Mouse (Mus musculus) cerebellum, adult (tissue): Measurements from ENCODE around the gene Trpm6.

Source experiments
- ATAC-seq: cut with Nextera tagmentation; 2 replicates; pipeline ENCODE4 v1.9.2; 2017; ENCODE audit warnings: mild to moderate bottlenecking, moderate library complexity, mixed read lengths; ENCODE audit not compliant: insufficient number of reproducible peaks, low FRiP score, low TSS enrichment

Trpm6 gene

DNA sequence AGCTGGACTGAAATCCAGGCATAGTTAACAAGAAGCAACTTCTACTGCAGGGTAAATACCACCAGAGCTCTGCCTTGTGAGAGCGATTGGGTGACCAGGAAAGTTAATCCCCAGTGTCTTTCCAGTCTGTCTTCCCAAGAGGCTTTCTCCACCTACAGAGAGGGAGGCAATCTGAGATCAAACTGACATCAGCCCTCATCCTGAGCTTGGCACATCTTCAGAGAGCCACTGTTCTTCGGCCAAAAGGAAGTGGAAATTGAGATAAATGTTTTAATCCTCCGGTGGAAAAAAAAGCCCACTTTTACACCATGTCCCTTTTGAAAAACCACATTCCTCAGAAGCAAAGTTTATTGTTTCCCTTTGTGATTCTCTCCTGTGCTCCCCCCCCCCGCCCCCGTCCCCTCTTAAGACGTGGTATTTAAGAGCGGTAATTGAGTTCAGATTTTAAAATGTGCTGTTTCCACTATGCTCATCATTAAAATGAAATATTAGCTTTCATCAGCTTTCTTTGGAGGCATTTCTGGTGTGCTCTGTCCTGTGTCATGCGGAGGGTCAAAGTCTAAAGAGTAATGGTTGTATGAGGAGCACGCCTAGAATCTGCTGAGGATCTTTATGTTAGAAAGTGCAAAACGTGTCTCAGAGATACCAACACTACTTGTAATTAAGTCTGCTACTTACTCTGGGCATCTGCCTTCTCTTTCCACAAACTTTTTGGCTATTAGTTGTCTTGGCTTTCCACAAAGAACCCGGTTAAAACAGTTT lies 138.0 kb downstream of the Trpm6 start:
- no peak for ATAC-seq

DNA sequence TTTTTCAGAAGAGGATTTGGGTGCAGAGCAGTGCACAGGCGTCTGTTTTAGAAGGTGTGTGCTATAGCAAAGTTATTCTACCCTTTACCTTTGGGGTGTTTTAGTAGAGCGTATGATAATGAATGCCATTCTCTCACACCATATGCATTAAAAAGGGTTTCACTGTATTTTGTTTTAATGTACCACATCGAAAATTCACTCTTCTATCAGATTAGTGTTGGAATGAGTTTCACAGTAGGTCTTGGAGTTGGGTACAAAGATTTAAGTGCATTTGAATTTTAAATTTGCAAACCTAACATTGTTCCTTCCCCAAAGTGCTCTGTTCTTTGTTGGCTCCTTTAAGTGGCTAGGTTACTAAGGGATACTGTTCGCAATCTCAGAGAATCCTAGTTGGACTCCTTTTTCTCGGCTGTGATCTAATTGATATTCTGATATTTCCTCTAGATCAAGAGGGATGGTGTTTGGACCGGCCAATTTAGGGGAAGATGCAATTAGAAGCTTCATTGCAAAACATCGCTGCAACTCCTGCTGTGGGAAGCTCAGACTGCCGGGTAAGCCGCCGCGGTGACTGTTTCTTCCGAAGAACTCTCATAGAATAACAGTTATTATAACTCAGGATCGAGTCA lies 138.8 kb downstream of the Trpm6 start:
- 0 out of 2 replicates have a peak, but pooled peaks have one; percentile 27 for ATAC-seq

DNA sequence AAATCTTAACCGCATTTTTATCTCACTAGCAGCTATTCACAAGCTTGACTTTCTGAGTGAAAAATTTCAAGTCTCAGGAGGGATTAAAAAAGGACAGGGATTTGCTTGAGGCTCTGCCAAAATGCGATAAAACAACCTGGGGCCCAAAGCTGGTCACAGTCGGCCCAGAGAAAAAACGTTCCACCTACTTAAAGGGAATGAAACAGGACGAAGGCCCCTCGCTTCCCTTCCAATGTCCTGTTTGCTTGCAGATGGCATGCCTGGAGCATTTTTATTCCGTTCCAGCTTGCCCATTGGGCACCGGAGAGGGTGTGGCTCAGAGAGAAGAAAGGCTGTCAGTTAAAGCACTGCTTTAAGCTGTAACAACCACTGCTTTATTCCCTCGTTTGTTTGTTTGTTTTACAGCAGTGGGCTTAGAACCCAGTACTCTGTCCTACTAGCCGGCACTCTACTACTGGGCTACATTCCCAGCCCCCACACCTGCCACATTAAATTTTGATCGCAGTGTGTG lies 139.4 kb downstream of the Trpm6 start:
- ATAC-seq = 0 out of 2 replicates have a peak, but pooled peaks have one; percentile 45

DNA sequence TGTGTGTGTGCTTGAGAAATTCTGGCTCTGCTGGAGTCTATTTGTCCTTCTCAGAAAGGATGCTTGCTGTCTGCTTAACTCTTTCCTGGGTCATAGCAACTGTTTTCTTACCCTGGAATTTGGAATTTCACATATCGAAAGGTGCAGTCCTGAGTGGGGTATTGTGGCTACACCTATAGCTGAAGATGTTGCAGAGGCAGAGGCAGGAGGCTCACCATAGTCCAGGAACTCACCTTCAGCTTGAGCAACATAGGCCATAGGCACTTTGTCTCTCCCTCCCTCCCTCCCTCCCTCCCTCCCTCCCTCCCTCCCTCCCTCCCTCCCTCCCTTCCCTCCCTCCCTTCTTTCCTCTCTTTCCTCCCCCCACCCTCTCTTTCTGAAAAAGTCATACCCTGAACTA lies 139.8 kb downstream of the Trpm6 start:
- no peak for ATAC-seq

DNA sequence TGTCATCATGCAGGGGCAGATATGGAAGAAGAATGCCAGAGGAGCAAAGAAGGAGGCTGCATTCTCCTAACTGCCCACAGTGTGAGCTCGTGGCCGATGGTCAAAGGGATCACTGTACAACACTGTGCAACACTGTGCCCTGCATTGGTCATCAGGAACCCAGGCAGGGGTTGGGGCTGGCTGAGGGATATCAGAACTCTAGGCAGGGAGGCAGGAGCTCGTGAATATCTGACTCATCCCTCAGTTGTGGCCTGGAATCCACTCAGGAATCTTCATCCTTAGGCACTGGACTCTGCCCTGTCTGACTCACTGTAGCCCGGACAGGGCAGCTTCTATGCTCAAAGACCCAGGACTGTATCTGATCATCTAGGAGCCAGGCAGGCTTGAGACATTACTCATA lies 140.4 kb downstream of the Trpm6 start:
- no peak for ATAC-seq

DNA sequence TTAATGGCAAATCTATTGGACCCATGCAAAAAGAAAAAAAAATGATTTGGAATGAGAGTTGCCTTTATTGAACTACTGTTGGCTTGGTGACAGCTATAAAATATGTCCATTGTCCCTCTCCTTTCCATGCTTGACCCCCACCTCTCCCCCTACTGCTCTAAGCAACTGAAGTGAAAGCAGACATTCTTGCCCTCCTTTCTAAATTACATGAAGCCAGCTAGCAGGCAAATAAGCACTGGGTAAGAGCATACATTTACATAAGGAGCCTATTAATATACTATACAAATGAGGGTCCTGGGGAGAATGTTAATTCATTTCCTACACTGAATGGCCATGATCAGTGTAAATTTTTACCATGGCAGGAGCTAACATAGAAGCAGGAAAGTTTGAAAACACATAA lies 148.5 kb downstream of the Trpm6 start:
- ATAC-seq = no peak

DNA sequence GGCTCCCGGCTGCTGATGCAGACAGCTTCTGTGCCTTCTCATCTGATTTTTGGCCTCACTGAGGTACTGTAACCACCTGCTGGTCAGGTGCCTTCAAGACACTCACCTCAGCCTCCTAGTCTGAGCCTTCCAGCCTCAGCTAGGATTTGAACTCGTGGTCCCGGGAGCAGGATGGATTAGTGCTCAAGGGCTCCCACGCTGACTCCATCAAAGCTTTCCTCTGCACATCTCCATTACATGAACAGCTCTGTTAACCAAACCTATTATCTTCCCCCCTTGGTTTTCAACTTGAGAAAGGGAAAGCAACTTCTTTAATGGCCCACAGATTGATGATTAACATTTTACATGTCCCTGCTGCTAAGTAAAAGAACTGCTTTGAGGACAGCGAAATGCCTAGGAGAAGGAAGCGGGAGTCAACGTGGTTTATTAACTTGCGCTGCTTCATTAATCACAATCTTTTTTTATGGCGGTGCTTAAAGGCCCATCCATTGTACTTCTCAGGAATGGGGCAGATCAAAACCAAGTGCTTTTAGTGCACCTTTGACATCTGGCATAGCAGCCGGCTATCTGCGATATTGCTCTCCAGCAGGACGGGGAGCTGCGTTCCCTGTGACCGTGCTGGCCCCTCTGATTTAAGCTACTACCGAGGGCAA lies 152.4 kb downstream of the Trpm6 start:
- no peak for ATAC-seq

DNA sequence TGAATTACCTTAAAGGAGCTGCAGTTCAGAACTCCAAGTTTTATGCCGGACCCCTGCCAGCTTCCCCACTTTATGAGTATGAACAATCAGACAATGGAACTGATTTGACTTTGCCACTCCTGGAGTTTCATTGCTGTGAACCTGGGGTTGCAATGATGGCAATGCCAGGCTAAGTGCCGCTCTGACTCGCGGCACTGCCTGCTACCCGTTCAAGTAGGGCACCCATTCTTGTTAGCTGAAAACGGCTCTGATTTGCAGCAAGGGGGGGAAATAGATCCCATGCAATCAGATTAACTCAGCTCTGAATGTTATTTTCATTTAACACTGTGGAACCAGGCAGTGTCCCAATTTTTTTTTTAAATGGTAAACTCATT lies 152.9 kb downstream of the Trpm6 start:
- no peak for ATAC-seq

DNA sequence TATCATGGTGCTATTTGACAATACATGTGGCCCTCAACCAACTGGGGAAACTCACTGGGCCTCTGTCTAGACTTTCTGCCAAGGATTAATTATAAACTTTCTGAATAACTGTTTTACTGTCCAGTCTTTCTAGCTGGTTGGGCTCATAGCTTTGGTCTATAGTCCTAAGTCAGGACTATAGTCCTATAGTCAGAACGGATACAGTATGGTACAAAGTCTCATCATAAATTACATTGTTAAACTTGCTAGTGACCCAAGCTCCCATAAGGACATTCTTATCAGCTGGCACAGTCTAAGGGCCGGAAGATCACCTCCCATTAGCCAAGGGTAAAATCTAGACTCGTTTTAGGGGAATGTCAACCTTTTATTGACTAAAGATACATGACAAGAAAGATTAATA lies 155.7 kb downstream of the Trpm6 start:
- no peak for ATAC-seq

DNA sequence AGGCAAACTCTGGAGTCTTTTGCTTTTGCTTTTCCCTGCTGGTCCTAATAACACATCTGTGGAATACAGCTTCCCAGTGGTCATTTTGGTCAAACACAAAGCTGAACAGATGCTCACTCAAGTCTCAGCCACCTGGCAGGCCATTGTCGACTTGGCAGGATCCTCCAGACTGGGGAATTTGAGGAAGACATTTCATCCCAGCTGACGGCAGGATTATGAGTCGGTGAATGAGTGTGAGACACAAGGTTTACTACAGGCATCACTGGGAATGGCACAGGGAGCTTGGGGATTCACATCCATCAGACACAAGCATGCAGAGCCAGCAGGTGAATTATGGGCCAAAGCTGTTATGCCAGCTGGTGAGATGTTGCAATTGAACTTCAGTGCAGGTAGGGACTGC lies 159.9 kb downstream of the Trpm6 start:
- ATAC-seq = no peak

DNA sequence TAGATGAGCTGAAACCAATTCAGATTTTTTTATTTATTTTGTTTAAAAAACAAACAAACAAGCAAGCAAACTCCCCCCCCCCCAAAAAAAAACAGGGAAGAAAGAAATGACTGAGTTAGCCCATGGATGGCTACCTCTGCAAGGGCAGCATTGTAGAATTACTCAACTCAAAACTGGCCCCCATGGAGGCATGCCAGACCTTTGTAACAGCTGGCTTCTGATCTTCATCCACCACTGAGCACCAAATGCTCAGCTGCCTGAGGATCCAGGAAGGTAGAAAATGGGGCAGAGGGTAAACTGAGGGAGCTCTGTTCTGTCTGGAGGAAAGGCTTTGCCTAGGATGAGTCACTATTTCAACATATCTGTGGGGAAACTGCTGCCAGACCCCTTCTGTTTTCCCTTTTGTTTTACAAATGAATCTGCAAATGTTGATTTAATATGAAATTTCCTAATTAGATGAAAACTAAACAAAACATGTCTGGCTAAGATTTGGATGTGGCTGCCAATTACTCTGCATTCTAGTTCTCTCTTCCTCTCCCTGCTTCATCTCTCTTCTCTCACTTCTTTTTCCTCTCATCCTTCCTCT lies 162.1 kb downstream of the Trpm6 start:
- ATAC-seq = no peak

DNA sequence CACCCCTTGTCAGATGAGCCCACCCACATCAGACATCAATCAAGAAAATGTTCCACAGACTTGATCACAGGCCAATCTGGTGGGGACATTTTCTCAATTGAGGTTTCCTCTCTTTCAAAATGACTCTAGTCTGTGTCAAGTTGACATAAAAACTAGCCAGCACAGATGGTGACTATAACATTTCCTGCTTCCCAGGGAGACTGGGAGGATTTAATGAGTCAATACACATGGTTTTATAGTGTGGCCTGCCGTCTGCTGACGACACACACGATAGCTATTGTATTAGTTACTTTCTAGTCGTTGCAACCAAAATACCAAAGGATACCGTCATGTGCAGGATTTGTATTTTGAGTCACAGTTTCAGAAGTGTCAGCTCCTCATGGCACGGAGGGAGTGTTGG lies 191.6 kb downstream of the Trpm6 start:
- ATAC-seq = no peak
